Mouse (Mus musculus) kidney, adult 9 months (tissue): ENCODE measurements at regions not wholly inside any gene's neighbourhood (a gene's known extent, or its start where the extent isn't known, plus 50 kb on each side); places are given as distances from the start of the nearest gene placed in this dataset.

Source experiments
- DNase-seq: peaks from one replicate; pipeline ENCODE4 v3.0.0; 2022

- DNase-seq = no peak
These were observed 233.0 kb upstream of the Cxcr4 start for GRCm38 (mm10) chr1:128824916-128825683.

GRCm38 (mm10) chr1:128824235-128824634 lies 232.1 kb upstream of the Cxcr4 start:
- peak; percentile 79 for DNase-seq

DNA sequence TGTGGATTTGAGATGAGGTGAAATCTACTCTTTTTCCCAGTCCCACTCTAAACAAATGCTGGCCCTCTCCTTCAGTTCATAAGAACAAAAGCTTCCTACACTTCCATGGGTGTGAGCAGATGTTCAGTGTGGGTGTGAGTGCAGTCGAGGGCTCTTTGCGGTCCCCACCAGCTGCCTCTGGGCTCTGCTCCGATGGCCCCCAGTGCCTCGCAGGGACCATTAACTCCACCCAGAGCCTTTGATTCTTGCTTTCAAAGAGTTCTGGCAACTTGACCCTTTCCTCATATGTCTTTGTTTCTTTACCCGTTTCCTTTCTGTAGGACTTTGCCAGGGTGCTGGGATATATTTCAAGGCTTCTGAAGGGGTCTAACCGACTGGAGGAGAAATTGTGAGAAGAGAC lies 229.9 kb upstream of the Cxcr4 start:
- DNase-seq = no peak

DNA sequence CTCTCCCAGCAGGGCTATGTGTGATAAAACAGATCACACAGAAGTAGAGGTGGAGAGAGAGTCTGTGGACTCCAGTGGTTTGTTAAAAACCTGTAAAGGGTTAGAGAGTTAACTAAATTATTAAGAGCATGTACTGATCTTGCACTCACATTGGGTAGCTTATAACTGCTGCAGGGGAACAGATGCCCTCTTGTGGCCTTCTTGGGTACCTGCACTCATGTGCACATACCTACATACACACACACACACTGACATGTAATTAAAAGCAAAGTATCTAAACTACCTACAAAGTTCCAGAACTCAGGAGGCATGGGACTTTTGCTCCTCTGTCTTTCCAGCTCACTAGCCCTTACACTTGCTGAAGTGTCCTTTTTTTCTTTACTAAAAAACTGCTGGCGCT lies 228.4 kb upstream of the Cxcr4 start:
- no peak for DNase-seq

GRCm38 (mm10) chr1:128819611-128820010 lies 227.5 kb upstream of the Cxcr4 start:
- DNase-seq = peak; percentile 11

DNA sequence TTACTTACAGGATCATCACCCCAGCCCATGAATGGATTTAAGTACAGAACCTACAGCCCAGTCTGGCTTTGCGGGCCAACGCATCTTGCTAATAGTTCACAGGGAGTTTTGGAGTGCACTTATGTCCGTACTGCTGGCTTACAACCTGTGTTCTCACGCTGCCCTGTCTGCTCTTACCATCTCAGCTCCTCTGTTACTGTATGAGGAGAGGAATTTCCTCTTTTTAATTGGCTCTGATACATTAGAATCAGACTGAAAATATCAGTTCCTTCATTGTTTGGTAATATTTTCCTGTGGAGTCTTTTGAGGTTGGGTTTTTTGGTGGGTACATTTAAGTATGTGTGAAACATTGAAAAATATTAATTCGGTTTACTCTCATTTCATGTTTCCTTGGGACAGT lies 221.3 kb upstream of the Cxcr4 start:
- DNase-seq = no peak

DNA sequence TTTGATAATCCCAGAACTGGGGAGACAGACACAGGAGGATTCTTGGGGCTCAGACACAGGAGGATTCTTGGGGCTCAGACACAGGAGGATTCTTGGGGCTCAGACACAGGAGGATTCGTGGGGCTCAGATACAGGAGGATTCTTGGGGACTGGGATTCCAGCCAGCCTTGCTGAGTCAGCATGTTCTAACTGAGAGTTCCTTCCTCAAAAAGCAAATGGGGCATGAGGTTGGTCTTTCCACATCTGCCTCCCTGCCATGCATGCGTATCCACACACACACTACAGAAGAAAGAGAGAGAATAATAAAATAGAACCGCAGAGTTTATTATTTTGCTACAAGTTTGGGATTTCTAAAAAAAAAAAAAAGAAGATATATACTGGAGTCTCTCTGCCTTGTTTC lies 218.8 kb upstream of the Cxcr4 start:
- DNase-seq = no peak

- DNase-seq = no peak
These were observed 218.0 kb upstream of the Cxcr4 start for GRCm38 (mm10) chr1:128810094-128810493.

DNA sequence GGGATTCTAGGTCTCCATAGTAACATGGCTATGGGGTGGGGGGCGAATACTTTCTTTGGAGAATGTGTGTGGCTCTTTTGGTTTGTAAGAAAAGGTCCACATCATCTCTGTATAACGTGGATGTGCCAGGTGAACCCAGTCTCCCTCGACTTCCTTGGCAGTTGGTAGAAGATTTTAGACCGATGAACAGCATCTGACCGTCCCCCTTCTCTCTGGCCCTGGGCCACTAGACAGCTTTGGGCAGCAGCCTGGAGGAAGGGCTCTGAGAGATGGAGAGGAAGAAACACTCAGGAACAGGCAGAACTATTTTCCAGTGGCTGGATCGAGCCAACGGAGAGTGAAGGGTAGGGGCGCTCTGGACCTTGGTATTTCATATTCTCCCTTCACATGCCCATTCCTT lies 217.5 kb upstream of the Cxcr4 start:
- no peak for DNase-seq

GRCm38 (mm10) chr1:128808599-128808998 lies 216.5 kb upstream of the Cxcr4 start:
- DNase-seq = no peak

DNA sequence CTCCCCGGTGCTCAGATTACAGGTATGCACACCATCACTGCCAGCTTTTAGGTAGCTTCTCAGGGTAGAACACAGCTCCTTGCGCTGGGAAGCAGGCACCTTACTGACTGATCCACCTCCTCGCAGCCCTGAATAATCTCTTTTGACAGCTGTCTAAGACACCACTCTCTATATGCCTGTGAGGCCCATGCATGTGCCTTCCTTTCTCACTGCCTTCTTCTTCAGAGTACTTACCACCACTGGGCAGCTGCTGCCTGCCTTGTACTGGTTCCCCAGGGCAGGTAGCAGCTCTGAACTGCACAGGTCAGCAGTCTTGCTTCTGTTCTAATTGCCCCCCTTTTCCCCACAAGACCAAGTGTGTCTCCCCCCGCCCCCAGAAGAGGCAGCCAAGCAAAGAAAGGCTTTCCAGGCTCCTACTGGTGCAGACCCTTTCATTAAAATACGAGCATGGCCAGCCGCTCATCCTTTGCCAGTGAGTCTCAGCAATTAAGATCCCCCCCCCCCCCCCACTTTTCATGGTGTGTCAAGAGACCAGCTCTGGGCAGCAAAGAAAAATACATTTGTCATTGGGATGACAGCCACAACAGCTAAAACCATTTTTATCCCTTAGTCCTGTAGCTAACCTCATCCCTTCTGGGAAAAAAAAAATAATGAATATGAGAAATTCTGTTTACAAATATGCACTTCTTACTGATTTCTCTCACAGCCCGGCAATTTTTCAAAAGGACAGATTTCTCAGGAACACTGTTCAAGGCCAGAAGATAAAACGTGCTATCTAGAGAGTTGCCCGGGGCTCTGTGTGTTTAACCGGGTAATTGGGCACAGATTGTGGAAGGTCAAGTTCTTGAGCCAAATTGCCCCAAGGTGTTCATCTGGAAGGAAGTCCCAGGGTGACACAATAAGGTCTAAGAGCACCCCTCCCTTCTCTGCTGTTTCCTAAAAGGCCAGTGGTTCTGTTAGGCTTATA lies 213.9 kb upstream of the Cxcr4 start:
- no peak for DNase-seq

GRCm38 (mm10) chr1:128803433-128804060 lies 211.5 kb upstream of the Cxcr4 start:
- DNase-seq = no peak

GRCm38 (mm10) chr1:128803058-128803432 lies 211.0 kb upstream of the Cxcr4 start:
- no peak for DNase-seq

- DNase-seq = no peak
These were observed 206.6 kb upstream of the Cxcr4 start for GRCm38 (mm10) chr1:128798721-128799120.

DNA sequence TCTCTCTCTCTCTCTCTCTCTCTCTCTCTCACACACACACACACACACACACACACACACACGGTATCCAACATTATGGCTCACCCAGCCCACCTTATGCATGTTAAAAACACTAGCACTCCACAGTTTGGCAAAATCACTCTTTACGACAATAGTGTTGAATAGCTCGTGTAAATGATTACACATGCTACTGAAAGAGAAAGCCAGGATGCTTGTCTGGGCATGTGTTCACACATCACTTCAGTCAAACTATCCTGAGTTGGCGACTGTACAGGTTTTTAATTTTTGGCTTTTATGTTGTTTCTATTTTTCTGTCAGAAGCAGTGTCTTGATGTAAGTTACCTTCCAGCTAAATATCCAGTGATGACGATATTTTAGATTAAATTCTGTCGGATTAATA lies 203.6 kb upstream of the Cxcr4 start:
- DNase-seq = no peak

DNA sequence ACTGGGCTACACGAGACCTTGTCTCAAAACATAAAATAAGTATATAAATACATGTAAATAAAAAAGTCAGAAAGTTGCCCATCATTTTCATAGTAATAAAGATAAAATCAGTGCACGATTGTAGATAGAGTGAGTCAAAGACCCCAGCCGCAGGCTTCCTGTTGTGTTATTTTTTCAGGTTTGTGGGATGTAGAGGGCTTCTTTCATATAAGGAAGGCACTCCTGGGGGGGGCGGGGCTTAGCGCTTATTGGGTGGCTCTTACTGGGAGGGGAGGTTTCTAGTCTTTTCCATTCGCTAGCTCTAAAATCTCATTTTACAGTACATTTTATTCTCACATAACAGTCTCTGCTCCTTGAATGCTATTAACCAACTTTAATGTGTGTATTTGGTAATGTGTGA lies 198.8 kb upstream of the Cxcr4 start:
- DNase-seq = no peak

DNA sequence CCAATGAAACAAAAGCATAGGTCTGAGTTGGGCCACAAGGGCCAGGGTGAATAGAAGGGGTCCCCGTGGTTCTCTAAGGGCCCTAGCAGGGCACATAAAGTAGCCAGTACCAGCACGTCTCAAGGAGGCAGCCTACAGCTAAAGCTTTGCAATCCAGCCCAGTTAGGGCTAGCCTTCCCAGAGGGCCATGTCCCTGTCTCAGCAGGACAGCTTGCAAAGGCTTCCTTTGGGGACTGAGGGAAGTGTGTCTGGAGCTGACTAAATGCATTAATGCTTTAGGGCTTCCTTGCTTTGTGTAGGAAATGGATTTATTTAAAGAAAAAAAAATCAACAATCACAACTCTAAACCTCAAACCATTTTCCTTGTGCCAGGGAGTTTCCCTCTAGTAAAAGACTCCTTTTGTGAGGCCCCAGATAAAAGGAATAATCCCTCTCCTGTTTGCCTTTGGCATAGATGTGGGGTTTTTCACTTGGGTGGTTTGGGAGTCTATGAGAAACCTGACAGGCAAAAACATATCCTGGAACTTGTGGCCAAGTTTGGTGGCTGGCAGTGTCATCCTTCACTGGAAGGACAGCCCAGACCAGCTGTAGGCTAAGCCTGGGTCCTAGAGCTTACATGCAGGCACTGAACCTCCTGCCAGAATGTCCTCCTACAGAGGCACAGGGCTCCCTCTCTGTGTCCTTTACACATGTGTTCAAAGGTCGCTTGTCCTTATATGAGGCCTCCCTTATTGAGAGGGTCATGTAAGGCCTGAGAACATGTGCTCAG lies 197.7 kb upstream of the Cxcr4 start:
- DNase-seq = no peak

- no peak for DNase-seq
These were observed 196.1 kb upstream of the Cxcr4 start for GRCm38 (mm10) chr1:128788227-128788626.

GRCm38 (mm10) chr1:128786941-128787569 lies 195.0 kb upstream of the Cxcr4 start:
- no peak for DNase-seq

- no peak for DNase-seq
These were observed 190.2 kb upstream of the Cxcr4 start for GRCm38 (mm10) chr1:128782286-128782685.

DNA sequence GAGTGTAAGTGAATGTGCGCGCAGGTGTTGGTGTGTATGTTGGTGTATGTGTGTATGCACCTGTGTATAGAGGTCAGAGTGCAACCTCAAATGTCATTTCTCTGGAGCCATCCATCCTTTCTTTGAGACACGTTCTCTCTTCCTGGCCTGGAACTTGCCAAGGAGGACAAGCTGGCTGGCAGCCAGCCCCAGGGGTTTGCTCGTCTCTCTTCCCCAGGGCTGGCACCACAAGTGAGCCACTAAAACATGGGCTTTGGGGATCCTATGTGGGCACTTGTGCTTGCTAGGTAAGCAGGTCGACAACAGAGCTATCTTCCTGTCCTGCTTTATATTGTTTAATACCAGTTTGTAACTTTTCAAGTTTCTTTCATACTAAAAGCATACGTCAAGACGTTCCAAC lies 189.8 kb upstream of the Cxcr4 start:
- no peak for DNase-seq

GRCm38 (mm10) chr1:128781311-128781710 lies 189.2 kb upstream of the Cxcr4 start:
- no peak for DNase-seq
